Mouse (Mus musculus) layer of hippocampus, postnatal 14 days (tissue): ENCODE results near the gene Pkm. TPM values are rescaled to one million over a fixed set of nuclear protein-coding genes. Genes with fewer than 3 reads are reported as not detected.

ENCODE experiments used
- DNase-seq, 2 experiments: peaks; one replicate each; pipeline ENCODE4 v3.0.0; 2021 to 2022; ENCODE audit warnings: low spot score in 2 of 2, mixed read lengths in 1 of 2
- total RNA-seq, 2 experiments: library from RNA; stranded (reverse); gene quantifications; 2 replicates each; pipeline ENCODE4 v1.2.3; 2021

Gene Pkm
- total RNA-seq, 2 experiments from 2014 or later = 944 to 962 TPM

GRCm38 (mm10) chr9:59664664-59665256, 8.6 kb downstream of the Pkm start:
- DNase-seq = no peak

DNA sequence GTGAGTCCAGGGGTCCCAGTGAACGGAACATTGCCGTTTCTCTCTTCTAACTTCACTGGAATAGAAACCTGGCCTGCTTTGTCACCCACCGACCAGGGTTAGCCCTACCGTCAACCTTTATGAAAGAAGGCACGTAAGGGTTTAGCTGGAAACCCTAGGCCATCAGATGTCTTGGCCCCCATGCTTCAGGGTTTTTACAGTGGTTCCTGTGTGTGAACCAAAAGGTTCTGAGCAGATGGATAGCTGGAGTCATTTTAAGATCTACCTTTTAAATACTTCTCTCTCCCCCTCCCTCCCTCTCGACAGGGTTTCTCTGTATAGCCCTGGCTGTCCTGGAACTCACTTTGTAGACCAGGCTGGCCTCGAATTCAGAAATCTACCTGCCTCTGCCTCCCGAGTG, 9.8 kb downstream of the Pkm start:
- no peak for DNase-seq

DNA sequence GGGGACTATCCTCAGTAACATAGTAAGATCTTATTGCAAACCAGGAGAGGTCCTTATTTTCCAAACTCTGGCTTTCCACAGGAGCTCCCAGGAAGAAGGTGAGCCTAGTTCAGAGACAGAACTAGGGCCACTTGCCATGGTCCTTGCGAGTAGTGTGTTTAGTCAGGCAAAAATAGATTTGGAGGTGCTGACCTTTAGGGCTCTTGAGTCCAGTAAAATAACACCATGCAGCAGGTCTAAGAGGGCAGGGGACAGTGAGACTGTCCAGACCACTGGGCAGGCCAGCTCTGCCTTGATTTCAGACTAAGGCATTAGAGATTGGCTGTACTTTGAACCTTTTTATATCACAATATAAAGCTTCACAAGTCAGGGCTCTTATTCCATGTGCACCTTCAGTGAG, 10.6 kb downstream of the Pkm start:
- DNase-seq = no peak

DNA sequence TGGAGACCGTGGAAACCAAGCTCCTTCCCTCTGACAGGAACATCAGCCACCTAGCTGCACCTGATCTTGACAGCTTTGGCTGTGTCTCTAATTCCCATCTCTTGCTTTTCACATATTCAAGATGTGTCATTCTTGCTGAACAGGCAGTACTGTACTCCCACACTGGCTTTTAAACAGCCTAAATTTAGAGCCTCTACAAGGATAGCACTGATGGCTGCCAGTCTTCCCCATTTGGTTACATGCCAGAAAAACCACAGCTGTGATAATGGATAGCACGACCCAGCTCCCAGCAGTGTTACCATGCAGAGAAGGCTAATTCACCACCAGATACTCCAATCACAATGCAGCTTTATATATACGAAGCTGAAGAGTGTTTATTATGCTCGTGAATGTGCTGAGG, 11.1 kb downstream of the Pkm start:
- peak in 1 of 2 experiments; percentile 63 for DNase-seq

GRCm38 (mm10) chr9:59667904-59668303, 11.7 kb downstream of the Pkm start:
- DNase-seq = no peak

DNA sequence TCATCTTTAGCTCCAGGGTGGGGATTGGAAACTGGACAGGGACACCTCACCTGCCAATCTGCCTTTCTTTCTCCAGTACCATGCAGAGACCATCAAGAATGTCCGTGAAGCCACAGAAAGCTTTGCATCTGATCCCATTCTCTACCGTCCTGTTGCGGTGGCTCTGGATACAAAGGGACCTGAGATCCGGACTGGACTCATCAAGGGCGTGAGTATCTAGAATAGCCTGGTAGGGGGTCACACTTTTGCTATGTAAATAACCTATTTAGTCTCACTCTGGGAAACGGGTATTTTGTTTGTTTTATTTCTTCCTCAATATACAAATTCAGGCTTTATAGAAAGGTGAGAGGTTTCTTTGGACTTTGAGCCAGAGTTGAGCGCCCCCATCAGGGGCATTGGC, 12.3 kb downstream of the Pkm start:
- DNase-seq = no peak

GRCm38 (mm10) chr9:59669172-59669571, 13.0 kb downstream of the Pkm start:
- DNase-seq = no peak

GRCm38 (mm10) chr9:59672195-59672894, 16.2 kb downstream of the Pkm start:
- no peak for DNase-seq

- no peak for DNase-seq
Measured at GRCm38 (mm10) chr9:59673427-59673826, 17.3 kb downstream of the Pkm start.

DNA sequence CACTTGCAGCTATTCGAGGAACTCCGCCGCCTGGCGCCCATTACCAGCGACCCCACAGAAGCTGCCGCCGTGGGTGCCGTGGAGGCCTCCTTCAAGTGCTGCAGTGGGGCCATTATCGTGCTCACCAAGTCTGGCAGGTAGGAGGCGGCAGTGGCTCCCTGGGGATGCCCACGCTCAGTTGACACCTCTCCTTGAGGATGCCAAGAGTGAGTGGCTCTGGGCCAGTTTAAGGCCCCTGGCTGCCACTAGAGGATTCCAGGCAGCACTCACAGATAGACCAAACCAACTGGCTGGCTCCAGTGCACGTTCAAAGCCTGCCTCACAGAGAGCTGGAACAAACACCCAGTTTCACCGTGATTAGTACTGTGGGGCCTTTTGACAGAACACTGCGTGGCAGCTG, 19.4 kb downstream of the Pkm start:
- DNase-seq = no peak

GRCm38 (mm10) chr9:59678313-59678712, 22.1 kb downstream of the Pkm start:
- DNase-seq = no peak

DNA sequence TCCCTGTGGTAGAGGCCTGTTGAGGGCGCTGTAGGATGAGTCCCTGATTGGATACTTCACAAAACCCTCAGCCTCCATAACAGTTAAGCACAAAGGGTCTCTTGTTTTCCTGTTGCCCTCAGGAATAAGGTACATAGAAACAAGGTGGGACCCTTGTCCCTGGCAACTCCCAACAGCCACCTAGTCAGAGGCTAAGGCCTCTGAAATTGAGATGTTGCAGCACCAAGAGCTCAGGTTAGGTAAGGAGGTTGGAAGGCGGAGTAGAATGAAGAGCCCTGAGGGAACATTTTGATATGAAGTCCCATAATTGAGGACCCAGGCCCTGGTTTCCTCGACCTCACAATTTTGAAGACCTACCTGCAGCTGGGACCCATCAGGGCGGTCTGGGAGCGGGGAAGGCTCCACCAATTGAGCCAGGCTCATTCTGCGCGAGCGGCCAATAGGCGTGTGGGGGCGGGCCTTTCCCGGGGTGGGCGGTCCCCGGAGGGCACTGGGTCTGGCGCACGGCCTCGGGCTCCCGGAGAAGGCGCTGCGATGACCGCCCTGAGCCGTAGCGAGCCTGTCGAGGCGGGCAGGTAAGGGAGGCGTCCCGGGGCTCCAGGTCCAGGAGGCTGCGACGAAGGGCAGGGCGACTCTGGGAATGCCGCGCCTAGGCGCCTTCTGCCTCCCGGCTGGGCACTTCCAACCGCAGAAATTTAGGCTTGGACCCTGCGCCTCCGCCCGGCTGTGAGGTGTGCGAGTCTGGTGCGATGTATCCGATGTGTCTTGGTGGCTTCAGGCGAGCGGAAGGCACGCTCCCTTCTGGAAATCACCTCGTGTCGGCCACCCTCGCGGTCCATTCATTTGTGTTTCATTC, 23.7 kb downstream of the Pkm start, which contains the start of gene Gramd2:
Gene Gramd2, plus strand, starts transcription at position 467 of the 856 bp plus-strand sequence.
- DNase-seq = peak; percentile 60 to 73

GRCm38 (mm10) chr9:59680534-59680875, 24.3 kb downstream of the Pkm start:
- no peak for DNase-seq

GRCm38 (mm10) chr9:59684020-59684419, 27.9 kb downstream of the Pkm start:
- no peak for DNase-seq

DNA sequence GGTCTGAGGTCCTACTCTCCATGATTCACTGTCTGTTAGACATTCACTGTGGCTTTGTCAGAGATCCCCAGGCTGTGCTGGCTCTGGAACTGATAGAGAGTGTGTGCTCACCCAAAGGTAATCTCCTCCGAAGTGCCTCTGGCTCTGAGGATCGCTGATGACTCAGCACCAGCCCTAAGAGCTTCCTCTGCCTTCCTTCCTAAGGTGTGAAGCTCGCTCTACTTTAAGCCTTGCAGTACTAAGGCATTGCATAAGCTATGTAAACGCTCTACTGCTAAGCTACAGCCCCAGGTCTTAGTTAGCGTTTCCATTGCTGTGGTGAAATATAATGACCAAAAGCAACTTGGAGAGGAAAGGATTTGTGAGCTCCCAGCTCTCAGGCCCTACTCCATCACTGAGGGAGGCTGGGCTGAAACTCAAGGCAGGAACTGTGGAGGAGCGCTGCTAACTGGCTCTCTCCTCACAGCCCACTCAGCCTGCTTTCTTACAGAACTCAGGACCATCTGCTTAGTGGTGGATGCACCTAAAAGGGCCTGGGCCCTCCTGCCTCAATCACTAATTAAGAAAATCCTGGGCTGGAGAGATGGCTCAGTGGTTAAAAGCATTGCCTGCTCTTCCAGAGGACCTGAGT, 31.4 kb downstream of the Pkm start:
- no peak for DNase-seq

DNA sequence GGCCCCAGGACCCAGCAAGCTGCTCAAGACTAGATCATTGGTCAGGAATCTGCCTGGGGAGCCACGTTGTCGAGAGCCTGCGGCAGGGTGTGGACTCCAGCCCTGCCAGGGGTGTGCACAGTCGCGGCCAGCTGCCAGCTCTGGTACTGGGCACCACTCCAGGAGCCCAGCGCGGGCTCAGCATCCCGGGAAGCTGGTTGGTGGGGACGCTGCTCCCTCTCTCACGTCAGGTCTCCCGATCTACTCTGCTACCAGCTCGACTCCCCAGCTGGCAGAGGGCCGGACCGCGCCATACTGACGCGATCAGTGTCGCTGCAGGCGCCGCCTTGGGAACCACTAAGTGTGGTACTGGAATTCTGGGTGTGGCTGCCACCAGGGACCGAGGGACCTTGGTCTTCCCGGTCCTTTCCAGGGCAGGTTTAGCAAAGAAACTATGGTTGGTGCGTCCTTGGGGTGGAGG, 35.5 kb downstream of the Pkm start:
- peak; percentile 85 for DNase-seq

- peak; percentile 37 to 50 for DNase-seq
Measured at GRCm38 (mm10) chr9:59692145-59692544, 36.0 kb downstream of the Pkm start.

GRCm38 (mm10) chr9:59694571-59695450, 38.6 kb downstream of the Pkm start:
- no peak for DNase-seq

GRCm38 (mm10) chr9:59695451-59695813, 39.3 kb downstream of the Pkm start:
- DNase-seq = peak in 1 of 2 experiments; percentile 32

- DNase-seq = no peak
Measured at GRCm38 (mm10) chr9:59696381-59696780, 40.2 kb downstream of the Pkm start.

DNA sequence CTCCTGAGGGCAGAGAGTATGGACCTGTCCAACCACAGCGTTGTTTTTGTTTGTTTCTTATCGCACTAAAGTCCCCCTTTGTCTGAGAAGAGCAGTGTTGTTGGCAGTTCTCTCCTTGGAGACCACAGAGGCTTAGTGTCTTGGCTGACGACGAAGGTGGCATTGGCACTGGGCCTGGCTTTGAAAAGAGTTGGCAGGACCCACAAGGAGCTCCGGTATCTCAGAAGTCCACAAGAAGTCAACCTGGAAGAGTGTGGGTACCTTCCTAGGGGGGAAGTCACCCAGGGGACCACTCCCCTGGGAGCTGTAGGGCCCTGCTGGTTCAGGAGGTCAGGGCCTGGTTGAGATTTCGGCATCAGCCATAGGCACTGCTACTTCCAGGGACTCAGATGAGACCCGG, 44.9 kb downstream of the Pkm start:
- DNase-seq = no peak
